Mouse (Mus musculus): Measurements from ENCODE around the gene Lmntd1.

Lmntd1 gene

DNA sequence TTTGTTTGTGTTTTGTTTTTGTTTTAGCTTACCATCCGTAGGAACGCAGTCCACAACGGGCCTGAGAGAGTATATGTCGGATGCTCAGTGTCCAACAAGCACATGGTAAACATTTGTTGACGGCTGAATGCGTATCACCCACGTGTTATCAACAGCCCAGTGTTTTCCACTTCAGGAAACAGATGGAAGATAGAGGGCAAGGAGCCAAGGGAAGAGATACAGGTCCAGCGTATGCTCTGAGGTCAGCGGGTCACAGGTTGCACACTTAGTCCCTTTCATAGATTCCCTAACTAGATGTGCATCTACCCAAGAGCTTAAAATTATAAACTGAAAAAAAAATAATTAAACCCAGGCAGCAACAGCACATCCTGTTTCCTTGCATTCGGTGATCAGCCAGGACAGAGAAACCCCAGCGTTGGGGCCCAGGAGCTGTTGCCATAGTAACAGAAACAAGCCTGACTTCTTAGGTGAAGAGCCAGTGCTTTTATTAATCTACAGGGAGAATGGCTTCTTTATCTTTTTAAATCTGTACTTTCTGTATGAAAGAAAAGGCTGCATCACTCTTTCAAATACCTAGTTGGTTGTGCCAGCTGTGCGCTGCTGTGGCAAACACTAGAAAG, 128.0 kb downstream of the Lmntd1 start:
- DNase-seq (ENCODE audit: low read depth, low spot score) = peak; percentile 38

DNA sequence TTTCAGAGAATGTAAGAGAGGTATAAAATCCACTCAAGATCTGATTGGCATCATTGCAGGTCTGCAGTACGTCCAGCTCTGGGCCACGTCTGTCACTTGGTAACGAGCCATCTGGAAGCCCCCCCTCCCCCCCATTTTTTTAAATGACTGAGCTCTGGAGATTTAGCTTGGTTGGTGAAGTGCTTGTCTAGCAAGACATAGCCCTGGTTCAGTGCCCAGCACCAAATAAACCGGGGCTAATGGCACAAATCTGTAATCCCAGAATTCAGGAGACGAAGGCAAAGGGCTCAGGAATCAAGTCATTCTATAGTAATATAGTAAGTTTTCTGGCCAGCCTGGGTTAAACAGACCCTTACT, 130.8 kb downstream of the Lmntd1 start:
- no peak for DNase-seq (ENCODE audit: low read depth, low spot score)

DNA sequence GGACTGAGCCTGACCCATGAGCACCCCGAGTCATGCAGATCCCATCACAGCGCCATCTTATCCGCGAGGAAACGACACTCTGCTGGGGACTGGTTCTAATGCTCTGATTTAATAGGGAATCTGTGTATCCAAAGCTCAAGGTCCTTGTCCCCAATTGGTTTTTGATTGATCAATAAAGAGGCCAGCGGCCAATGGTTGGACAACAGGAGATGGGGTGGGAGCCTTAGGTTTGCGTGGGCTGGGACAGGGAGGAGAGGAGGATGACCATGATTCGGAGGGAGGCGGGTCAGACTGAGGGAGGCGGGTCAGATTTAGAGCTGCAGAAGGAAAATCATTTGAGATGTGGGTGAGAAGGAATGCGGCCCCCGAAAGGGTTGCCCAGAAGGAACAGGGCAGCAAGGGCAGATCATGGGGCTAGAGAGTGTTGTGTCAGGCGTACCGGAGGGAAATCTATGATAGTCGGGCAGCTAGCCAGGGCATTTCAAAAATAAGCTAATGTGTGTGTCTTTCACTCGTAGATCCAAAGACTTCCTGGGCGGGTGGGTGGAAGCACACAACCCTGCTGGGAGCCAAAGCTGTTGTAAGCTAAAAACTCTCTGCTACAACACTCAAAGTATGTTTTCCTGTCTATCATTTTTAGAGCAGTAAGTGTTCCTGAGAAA, 131.3 kb downstream of the Lmntd1 start:
- DNase-seq (ENCODE audit: low read depth, low spot score) = peak; percentile 57

DNA sequence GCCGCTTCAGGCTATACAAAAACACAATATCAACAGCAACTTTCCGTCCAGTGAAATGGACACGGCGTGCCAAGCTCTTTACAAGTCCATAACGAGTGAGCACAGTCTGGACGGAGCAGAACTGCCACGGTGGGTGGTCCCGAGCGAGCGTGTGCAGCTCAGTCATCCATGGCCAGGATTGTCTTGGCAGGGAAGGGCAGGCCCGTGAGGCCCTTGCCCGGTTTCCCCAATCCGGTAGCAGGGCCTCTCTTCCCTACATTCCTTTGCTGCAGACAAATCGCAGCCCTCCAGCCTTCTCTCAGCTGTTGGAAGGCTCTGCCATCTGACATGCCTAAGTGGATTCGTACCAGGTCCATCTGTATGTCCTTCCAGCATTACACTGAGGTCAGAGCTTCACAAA, 132.2 kb downstream of the Lmntd1 start:
- peak; percentile 15 for DNase-seq (ENCODE audit: low read depth, low spot score)

DNA sequence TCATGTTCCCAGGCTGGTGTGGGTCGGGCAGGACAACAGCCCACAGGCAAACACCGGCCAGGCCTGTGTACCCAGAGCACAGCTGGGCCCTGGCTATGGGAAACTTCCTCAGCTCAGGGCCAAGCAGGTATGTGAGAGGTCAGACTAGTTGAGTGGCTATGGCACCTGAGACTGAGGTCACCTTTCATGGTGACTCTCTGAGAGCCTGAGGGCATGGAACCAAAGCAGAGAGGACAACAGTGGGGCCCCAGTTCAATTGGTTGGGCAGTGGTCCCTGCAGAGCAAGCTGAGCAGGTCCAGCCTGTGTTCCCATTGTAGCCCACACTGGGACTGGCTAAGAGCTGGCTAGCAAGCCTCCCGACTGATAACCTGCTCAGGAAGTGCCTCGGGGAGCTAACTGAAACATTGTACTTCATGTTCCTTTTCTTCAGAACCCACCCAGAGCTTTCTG, 135.3 kb downstream of the Lmntd1 start:
- DNase-seq (ENCODE audit: low read depth, low spot score) = no peak

DNA sequence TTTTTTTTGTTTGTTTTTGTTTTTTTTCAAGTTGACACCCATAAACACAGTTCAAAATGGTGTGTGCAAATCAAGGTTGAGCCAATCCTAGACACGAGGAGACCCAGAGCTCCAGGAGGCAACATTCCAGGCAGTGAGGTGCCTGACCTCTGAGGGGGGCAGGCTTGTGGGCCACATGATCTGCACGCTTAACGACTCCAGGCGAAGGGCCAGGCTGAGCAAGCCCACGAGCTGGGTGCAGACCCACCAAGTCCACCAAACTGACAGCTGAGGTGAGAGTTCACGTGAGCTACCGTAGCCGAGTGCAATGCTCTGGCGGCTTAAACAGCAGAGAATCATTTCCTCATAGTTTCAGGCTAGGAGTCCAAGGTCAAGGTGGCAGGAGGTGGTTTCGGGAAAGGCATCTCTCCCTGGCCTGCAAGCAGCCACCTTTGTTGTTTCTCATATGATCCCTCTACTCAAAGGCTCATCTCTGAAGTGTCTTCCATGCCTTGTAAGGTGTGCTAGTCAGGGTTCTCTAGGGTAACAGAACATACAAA, 136.7 kb downstream of the Lmntd1 start:
- no peak for DNase-seq (ENCODE audit: low read depth, low spot score)

DNA sequence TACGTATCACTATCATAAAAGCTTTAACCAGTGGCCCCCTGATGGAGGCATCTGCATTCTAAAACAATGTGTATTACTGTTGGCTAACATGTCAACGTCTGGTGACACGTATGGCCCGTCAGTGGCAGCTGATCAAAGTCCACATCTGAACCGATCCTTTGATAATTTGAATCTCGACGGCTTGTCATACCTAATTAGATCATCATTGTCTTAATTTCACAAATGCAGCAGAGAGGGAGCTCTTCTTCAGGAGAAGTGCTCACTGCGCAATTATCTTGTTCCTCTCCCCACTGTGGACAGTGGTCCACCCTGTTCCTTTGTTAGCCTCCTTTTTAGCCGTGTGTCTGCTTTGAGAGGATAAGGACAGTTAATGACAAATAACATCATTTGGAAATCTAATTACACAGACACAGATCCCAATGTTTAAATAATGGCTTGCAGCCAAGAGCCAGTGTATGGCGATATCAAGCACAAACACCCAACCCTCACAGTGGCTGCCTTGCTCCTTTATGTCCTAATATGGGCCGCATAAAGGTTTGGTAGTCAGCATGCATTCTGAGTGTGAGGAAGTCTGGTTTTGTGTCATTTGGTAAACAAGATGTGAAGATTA, 142.4 kb downstream of the Lmntd1 start:
- no peak for DNase-seq (ENCODE audit: low read depth, low spot score)

DNA sequence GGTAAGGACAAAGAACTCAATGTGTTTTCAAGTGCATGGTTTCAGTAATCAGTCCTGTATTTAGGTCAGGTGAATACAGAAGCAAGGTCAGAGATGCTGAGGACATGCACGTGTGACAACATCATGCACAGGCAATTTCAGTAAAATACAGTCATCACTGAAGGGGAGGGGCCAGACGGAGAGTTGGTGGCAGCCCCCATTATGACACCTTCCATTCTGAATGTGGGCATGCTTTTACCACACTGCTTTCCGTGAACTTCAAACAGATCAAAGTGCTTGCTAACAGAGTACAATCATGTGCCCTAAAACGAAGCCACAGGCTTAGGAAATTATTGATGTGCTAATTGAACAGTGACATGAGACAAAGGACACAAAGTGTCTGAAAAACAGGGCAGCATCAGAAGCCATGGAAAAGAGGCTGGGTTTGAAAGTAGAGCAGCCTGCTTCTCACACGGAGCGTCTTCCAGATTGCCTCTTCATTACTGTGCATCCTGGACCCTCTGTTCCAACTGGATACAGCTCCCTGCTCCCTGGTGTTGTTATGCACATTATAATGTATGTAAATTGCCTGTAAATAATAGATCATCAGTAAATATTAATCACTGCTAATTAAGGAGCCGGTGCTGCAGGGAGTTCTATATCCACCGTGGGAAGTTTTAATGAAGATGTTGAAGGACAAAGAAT, 144.7 kb downstream of the Lmntd1 start:
- DNase-seq (ENCODE audit: low read depth, low spot score) = no peak

DNA sequence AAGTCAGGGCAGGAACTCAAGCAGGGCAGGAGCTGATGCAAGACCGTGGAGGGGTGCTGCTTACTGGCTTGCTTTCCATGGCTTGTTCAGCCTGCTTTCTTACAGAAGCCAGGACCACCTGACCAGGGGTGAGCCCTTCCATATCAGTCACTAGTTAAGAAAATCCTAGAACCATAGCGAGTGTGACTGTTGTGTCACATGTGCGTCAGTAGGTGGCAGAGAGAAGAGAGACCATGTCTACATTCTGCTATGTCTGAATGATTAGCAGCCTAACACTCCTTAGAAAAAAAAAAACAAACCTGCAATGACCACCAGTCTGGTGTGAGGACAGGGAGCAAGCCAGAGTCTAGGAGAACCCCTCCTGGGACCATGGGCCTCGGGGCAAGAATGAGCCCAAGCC, 150.1 kb downstream of the Lmntd1 start:
- DNase-seq (ENCODE audit: low read depth, low spot score) = no peak

DNA sequence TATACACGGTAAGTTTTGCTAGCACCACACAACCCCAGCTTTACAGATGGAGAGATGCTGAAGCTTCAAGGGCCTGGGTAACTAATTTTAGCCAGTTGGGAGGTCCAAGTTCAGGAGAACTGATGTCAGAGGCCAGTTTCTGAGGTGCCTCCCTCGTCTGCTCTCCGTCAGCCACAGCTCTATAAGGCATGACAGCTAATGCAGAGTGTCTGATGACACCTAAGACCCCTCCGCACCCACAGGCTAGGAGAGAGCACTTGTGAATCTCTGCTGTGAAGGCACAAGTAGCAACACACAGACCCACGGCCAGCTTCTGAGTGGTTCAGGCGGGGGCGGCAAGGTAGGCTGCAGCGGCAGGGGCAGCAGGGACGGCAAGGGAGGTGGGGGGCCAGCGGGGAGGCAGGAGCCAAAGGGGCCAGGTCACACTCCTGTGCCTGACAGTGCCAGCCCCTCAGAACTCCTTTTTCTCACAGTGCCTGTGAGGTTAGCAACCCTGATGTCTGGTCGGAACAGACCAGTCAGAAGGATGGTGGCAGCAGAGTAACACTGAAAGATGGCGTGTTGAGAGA, 151.4 kb downstream of the Lmntd1 start:
- DNase-seq (ENCODE audit: low read depth, low spot score) = no peak

DNA sequence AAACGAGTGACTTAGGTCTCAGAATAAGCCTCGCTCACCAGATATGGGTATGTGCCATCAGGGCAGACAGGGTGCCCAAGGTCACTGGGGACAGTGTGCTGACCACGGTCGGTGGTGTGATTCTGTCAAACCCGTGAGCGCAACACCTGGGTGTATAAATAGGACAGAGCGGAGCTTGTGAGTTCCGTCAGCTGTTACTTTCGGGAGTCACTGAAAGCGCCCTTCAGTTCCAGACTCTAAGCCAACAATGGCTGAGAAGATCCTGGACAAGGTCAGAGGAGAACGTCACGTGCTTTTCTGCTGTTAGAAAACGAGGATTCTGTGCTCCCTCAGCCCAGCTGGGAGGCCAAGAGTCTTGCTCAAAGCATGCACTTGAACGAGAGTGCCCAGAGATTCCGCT, 157.1 kb downstream of the Lmntd1 start:
- no peak for DNase-seq (ENCODE audit: low read depth, low spot score)

DNA sequence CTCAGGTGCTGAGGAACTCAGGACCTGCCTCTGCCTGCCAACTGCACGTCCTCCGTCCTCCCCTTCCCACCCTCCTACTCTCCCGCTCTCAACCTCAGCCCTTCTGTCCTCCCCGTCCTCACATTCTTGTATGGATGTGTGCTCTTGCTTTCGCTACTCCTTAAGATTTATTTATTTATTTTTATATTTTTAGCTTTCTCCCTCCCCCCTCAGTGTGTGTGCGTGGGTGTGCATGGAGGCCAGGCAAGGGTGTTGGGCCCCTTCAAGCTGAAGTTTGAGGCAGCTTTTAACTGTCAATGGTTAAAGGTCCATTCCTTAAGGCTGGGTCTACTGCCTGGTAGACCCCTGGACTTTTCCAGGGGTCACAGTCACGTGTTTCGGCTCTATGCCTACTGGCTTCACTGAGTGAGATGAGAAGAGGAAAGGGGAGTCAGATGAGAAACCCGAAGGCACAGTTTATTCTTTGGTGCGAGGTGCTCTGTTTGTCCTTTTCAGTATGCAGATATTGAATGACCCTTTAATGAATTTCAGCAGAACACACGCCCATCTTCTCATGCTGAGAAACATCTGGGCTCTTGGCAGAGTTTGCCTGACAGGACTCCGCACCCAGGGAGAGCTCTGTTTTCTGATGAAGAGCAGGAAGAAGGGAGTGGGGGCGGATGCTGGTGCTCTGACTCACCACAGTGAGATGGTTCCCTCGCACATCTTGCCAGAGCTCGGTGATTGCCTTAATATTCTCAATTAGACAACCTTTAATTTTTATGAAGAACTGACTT, 163.3 kb downstream of the Lmntd1 start:
- no peak for DNase-seq (ENCODE audit: low read depth, low spot score)

DNA sequence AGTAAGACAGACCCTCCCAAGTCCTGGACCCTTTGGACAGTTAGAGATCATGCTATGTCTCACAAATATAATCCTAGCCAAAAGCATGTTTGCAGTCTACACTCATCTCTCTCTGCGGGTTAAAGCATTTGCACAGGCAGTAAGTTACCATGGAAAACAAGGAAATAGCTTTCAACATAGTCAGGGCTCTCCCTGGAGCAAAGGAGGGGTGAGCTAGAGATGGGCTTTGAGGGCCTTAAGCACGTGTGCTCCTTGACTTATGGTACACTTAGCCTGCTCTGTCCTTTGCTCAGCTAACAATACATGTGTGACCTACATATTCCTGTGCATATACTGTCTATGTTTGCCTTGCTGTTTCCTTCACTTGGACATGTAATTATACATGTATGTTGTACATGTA, 165.8 kb downstream of the Lmntd1 start:
- no peak for DNase-seq (ENCODE audit: low read depth, low spot score)

DNA sequence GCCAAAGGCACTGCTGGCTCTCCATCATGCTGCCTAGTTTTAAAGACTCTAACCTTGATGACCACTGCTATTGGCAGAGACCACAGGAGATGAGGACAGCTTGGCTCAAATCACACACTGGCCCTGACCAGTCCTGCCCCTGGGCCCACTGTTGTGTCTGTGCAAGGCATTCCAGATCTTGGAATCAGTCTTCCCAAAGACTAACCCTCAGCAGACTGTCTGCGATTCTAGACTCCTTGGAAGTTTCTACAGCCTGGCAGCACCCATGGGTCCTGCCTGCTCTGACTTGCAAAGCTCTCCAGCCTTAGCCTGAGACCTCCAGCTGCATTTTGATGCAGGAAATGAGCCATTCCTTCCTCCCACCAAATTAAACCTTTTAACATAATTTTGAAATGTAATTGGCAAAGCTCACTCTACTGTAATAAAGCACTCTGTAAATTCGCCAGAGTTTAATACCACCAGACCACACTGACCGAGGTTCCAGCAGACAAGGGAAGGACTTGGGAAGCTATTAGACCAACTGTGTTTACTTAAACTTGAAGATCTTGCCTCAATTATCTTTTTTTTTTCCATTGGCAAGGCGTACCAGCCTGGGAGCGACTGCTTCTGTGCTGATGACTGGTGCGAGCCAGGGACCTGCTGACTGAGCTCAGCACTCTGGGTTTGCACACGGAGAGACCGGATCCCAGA, 168.2 kb downstream of the Lmntd1 start:
- no peak for DNase-seq (ENCODE audit: low read depth, low spot score)

DNA sequence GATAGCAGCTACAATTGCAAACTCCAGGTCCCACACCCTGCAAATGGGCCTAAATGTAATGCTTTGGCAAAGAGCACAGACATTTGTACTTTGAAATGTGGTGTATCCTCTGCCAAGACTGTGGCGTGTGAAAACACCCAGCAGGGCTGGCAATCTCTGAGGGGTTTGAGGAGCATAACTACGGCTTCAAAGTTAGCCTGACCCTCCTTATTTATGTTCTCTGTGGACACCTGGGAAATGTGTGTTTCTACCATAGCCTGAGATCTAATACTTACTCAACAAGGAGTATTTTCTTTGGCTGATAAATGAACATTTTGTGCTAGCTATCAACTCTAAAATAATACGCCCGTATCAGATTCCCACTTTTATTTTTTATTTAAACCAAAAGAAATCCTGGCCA, 168.7 kb downstream of the Lmntd1 start:
- no peak for DNase-seq (ENCODE audit: low read depth, low spot score)

DNA sequence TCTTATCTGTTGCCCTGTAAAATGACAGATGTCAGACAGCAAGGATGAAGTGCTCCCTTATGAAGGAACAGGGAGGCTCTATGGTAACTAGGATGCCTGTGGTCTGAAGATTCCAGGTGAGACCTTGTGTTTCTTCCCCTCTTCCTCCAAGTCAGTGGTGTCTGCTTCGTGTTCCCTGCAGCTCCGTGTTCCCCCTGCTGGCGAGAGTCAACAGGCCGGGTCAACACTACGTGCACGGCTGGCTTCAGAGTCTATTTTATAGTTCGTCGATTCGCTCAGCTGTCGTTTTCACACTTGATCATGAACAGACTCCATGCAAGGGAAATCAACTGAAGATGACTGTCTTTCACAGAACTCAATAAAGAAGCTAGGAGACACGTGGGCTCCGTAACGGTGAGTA, 171.3 kb downstream of the Lmntd1 start:
- peak; percentile 41 for DNase-seq (ENCODE audit: low read depth, low spot score)

DNA sequence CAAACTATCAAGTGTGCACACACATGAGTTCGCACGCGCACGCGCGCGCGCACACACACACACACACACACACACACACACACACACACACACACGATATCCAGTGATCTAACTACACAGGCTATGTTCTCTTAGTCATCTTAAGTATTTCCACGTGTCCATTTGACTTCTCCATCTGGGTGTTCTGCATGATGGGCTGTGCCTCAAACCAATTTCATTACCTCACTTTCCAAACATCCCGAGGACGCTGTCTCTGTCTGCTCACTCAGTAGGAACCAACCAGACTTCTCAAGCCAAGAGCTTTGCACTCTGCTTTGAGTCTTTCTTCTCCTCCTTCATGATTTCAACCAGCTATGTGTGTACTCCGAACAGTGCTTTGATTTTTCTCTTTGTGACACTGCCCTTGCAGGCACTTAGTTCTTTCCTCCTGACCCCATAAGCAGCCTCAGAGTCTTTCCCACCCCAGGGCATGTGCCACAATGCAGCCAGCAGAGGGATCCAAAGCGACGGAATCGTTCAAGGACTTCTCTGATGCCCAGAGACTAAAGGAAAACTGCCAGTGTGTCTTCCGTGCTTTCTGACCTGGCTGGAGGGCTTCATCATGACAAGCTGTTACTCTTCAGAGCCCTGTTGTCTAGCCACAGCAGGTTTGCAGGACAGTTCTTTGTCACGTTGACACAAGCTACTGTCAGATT, 172.6 kb downstream of the Lmntd1 start:
- no peak for DNase-seq (ENCODE audit: low read depth, low spot score)

DNA sequence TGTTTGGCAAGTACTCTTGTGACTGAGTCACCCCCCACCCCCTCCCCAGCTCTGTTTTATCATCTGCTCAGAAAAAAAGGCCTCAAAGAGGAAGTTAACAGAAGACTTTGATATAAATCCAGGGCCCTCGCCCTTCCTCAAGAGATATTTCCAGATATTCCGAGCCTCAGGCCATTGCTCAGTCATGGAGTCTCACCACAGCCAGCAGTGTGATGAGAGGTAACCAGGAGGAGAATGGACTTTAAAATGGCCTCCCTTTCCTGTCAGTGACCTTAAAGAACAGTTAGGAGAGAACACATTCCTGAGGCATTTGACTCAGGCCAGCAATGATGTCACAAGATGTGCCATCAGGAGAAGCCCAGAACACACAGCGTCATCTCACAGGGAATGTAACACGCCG, 175.3 kb downstream of the Lmntd1 start:
- no peak for DNase-seq (ENCODE audit: low read depth, low spot score)

DNA sequence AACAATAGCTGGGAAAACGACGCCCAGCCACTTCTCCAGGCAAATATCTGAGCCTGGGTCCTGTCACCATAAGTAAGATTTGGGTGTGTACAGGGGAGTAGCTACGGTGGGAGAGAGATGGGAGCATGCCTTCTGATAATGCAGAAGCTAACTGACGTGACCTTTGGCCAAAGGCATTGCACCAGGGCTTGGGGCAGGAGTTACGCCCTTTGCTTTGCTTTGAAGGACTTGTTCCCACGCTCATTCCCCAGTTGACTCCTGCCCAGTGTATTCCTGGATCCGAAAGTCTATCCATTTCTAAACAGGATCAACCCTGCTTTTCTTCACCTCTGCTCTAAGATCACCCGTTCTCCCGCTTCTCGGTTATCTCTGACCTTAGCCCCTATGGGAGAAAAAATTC, 178.4 kb downstream of the Lmntd1 start:
- peak; percentile 33 for DNase-seq (ENCODE audit: low read depth, low spot score)

DNA sequence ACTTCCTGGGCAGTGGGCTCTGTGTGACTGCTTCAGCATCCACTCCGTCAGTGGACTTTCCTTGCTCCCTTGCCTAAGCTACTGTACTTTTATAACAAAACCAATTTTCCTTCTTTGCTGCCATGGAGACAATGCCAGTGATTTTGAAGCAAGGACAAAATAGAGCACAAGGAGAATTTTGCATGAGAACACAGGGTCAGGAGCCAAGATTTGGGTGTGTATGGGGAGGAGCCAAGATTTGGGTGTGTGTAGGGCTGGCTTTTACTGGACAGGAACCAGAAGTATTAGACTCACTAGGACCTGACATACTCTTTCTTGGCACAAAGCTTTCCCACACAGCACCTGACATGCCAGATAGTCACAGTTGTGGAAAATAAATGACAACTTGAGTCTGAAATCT, 179.0 kb downstream of the Lmntd1 start:
- peak; percentile 44 for DNase-seq (ENCODE audit: low read depth, low spot score)
